18 mouse cellular contexts compared by ENCODE assay signal in the genomic region with DNA sequence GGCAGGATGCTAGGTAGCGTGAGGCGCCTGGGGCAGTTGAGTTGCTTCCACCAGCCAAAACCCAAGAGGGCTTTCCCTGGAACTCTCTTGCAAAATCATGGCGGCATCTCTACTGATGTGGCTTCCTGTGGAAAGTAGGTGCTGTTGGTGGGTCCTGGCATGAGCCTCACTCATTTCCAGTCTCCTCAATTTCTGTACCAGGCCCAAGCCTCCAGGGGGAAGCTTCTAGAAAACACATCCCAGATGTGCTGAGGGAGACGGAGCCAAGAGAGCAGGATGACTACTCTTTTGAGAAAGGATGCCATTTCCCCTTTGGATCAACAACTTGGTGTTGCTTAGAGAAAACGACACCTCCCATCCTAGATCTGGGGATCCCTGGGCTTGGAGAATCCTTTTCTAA. TPM values are rescaled to one million over a fixed set of nuclear protein-coding genes. Genes with fewer than 3 reads are reported as not detected.
A peak's percentile ranks its signal among the peaks of the same experiment; 100 is the strongest.
DNase-seq lines count a peak whose midpoint lies in the region.
"Had no signal": no experiment of that assay in that cellular context is flagged by ENCODE, and none has a peak within 500 bp of the region (broad histone marks: within the 10 kb centered on the region; RNA-seq: fewer than 3 reads in every experiment).

No protein-coding gene starts in this region.

- DNase-seq in 3T3-L1 (ENCODE audit: low read depth, low spot score): peak; percentile 62
- peak; percentile 88 for DNase-seq in NIH3T3 (ENCODE audit: low read depth)
- DNase-seq in fibroblast of lung, adult 2 months (ENCODE audit: low read depth): peak; percentile 54
- DNase-seq in lung, postnatal 10 days: no peak
- no peak for DNase-seq in urinary bladder, adult 2 months (ENCODE audit: low spot score)
- DNase-seq: adrenal gland, adult 2 months; adrenal gland, postnatal 10 days; adrenal gland, postnatal 25 days; B cell, adult 2 months; cerebellum, adult 11 months; cerebellum, adult 18-20 months; cerebellum, adult 8-10 months; cerebellum, adult 9-11 months; cerebellum, postnatal 14 days; cerebellum, postnatal 36 days; embryo, embryonic 11 days had no signal

RNA-seq across cellular contexts. Expression of a gene that starts 50.9 kb away (rescaled TPM):
- not detected in 2 replicates for polyA plus RNA-seq in urinary bladder, adult 2 months (2012; rRNA removed)
- polyA plus RNA-seq: adrenal gland, adult 2 months; CD4-positive, CD25-positive, alpha-beta regulatory T cell, adult 4 months; forebrain, embryonic 10.5 days had no signal

Comparison
In these comparisons a context has a peak if more than half of its experiments do, and no peak if none do; other contexts are left out.
1. DNase-seq: peak in 3T3-L1 (single experiment), NIH3T3 (single experiment) and fibroblast of lung, adult 2 months (single experiment); none in lung, postnatal 10 days (single experiment) and urinary bladder, adult 2 months (single experiment).